Mouse (Mus musculus): ENCODE measurements at regions not wholly inside any gene's neighbourhood (a gene's known extent, or its start where the extent isn't known, plus 50 kb on each side); places are given as distances from the start of the nearest gene placed in this dataset. TPM values are rescaled to one million over a fixed set of nuclear protein-coding genes. Genes with fewer than 3 reads are reported as not detected.

GRCm38 (mm10) chrX:59751680-59752079 lies 183.8 kb upstream of the Fgf13 start:
- no peak for DNase-seq
- intact Hi-C loops (cut with DNase I), result no loop called here

GRCm38 (mm10) chrX:59703787-59704186 lies 135.9 kb upstream of the Fgf13 start:
- intact Hi-C loops (cut with DNase I), result no loop called here
- no peak for DNase-seq

DNA sequence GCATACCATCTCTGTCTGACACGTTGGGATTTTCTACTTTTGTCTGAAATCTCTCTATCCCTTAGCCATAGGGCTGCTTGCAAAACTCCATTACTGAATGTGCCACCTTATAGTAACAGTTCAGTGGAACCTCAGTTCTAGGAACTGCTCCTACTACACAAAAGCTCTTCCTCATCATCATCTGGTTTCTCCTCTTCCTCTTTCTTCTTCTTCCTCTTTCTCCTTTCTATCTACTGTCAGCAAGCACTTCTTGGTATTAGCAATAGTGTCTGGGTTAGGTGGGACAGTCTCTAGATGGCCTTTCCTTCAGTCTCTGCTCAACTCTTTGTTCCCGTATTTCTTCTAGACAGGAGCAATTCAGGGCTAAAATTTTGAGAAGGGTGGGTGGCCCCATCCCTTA lies 133.2 kb upstream of the Fgf13 start:
- no peak for DNase-seq
- intact Hi-C loops (cut with DNase I), result no loop called here

GRCm38 (mm10) chrX:59699766-59700165 lies 131.9 kb upstream of the Fgf13 start:
- intact Hi-C loops (cut with DNase I), result no loop called here
- DNase-seq, result no peak

- no peak for DNase-seq
- intact Hi-C loops (cut with DNase I), result no loop called here
Observed at GRCm38 (mm10) chrX:59693040-59693439, 125.2 kb upstream of the Fgf13 start.

- intact Hi-C loops (cut with DNase I), result no loop called here
- DNase-seq, result peak; percentile 2
Observed at GRCm38 (mm10) chrX:59690436-59690835, 122.6 kb upstream of the Fgf13 start.

DNA sequence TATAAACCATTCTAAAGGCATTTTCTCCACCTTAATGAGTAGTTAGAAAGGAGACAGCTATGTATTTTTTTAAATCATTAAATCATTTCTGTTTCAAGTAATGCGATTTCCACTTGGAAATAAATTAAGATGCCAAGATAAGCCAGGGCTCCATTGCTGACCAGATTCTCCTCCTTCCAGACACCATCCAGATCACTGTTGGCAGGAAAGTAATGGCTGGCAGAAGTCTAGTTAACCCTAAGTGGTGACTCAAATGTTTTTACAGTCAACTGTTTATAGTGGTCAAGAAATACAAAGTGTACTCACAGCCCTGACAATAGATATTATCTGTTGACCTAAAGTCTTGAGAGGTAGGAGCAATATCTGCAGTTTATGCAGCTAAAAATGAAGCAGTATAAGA lies 121.7 kb upstream of the Fgf13 start:
- intact Hi-C loops (cut with DNase I), result no loop called here
- peak; percentile 5 for DNase-seq

Small RNA genes lying in the stretch of these regions (microRNA-seq; reads per million reads assigned to microRNA genes)
- gene Gm44500, result not detected
